Mouse (Mus musculus) kidney, postnatal 4 days (tissue): Measurements from ENCODE around the gene Nptx1.

Experiments used
- DNase-seq, 2 experiments: peaks; one replicate each; pipeline ENCODE4 v3.0.0; 2021; ENCODE audit warnings: mixed read lengths in 2 of 2

The Nptx1 gene

GRCm38 (mm10) chr11:119521920-119522710, 25.4 kb downstream of the Nptx1 start:
- no peak for DNase-seq

- no peak for DNase-seq
Measured at GRCm38 (mm10) chr11:119520713-119521063, 26.9 kb downstream of the Nptx1 start.

- DNase-seq: no peak
Measured at GRCm38 (mm10) chr11:119520005-119520712, 27.4 kb downstream of the Nptx1 start.

- DNase-seq: no peak
Measured at GRCm38 (mm10) chr11:119519387-119519786, 28.2 kb downstream of the Nptx1 start.

GRCm38 (mm10) chr11:119516677-119517361, 30.7 kb downstream of the Nptx1 start:
- DNase-seq: peak; percentile 47 to 59

- DNase-seq: no peak
Measured at GRCm38 (mm10) chr11:119515823-119516676, 31.5 kb downstream of the Nptx1 start.

GRCm38 (mm10) chr11:119514967-119515636, 32.5 kb downstream of the Nptx1 start:
- DNase-seq: peak; percentile 31 to 48

- no peak for DNase-seq
Measured at GRCm38 (mm10) chr11:119514108-119514860, 33.3 kb downstream of the Nptx1 start.

- no peak for DNase-seq
Measured at GRCm38 (mm10) chr11:119513038-119513659, 34.4 kb downstream of the Nptx1 start.

- no peak for DNase-seq
Measured at GRCm38 (mm10) chr11:119509165-119509776, 38.3 kb downstream of the Nptx1 start.

GRCm38 (mm10) chr11:119507772-119508171, 39.8 kb downstream of the Nptx1 start:
- DNase-seq: no peak

GRCm38 (mm10) chr11:119506386-119506785, 41.2 kb downstream of the Nptx1 start:
- DNase-seq: no peak

GRCm38 (mm10) chr11:119503675-119504074, 43.9 kb downstream of the Nptx1 start:
- peak; percentile 83 to 84 for DNase-seq

- DNase-seq: no peak
Measured at GRCm38 (mm10) chr11:119500011-119500410, 47.5 kb downstream of the Nptx1 start.

- DNase-seq: no peak
Measured at GRCm38 (mm10) chr11:119499297-119499696, 48.3 kb downstream of the Nptx1 start.

- DNase-seq: no peak
Measured at GRCm38 (mm10) chr11:119497451-119497850, 50.1 kb downstream of the Nptx1 start.

GRCm38 (mm10) chr11:119496147-119496546, 51.4 kb downstream of the Nptx1 start:
- no peak for DNase-seq

- DNase-seq: no peak
Measured at GRCm38 (mm10) chr11:119493516-119493915, 54.0 kb downstream of the Nptx1 start.

GRCm38 (mm10) chr11:119492830-119493229, 54.7 kb downstream of the Nptx1 start:
- DNase-seq: no peak

GRCm38 (mm10) chr11:119491690-119492087, 55.9 kb downstream of the Nptx1 start:
- DNase-seq: no peak
